Mouse (Mus musculus) kidney, adult 2 months (tissue): ENCODE measurements at regions not wholly inside any gene's neighbourhood (a gene's known extent, or its start where the extent isn't known, plus 50 kb on each side); places are given as distances from the start of the nearest gene placed in this dataset.

Source experiments
- CTCF ChIP-seq: fragments of 200-500 bp; conservative IDR thresholded peaks from 2 replicates; pipeline ENCODE4 v1.5.1; 2011; ENCODE audit warnings: low read depth, mild to moderate bottlenecking, control low read depth, low read length, moderate library complexity, mixed read lengths; ENCODE audit not compliant: insufficient read depth, insufficient read length
- POLR2A ChIP-seq: fragments of 200-500 bp; IDR thresholded peaks from one replicate; pipeline ENCODE4 v1.6.1; 2011; ENCODE audit warnings: low read depth, low read length, control low read depth

- no peak for TF ChIP-seq CTCF
- no peak for TF ChIP-seq POLR2A
Observed at GRCm38 (mm10) chr4:91081447-91081846, 319.1 kb downstream of the Elavl2 start.
